Comparison of ENCODE assay signal across 8 mouse cellular contexts in the genomic region with DNA sequence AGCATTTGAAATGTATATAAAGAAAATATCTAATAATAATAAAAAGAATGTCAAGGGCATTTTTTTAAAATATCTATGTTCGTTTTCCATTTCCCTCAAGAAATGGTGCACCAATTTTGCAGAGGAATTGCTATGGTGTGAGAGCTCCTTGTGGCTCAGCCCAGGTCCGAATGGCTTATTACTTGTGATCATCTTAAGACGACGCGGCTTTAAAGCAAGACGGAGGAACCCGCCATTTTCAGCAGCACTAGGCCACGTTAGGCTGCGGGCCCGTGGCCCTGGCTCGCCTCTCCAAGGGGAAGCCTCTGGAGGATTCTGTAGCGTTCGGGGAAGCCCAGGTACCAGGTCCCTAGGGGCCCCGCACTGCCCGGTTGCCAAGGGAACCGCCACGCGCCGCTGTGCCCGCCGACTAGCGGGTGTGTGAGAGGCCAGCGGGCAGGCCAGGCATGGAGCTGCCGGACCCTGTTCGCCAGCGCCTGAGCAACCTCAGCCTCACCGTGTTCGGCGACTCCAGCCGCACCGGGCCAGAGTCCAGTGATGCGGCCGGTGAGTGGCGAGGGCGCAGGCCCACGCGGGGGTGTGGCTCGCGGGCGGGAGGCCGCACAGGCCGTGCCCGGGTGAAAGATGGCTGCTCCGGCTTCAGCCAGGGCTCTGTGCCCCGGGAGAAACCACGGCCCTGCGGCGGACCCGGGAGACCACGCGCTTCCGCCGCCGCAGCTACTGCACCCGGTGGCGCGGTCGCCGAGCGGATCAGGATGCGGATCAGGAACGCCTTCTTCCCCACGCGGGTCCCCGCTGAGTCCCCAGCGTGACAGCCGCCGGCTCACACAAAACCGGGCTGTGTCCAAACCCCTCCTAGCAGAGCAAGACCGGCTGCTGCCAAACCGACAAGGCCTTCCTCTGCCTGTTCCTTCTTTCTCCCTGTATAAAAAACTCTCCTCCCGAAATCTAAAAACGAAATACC. TPM values are rescaled to one million over a fixed set of nuclear protein-coding genes. Genes with fewer than 3 reads are reported as not detected.
A peak's percentile ranks its signal among the peaks of the same experiment; 100 is the strongest.
DNase-seq lines count a peak whose midpoint lies in the region; ATAC-seq and TF ChIP-seq lines count a peak whose summit lies in the region.

TSS of gene Tmem17 (plus strand) at position 51 of the 964 bp plus-strand sequence.

- H3K9me3 ChIP-seq in lung, embryonic 15.5 days, result no peaks in the 10 kb centered on the region

- H3K9ac ChIP-seq in lung, embryonic 15.5 days, result peak within 1 kb of the TSS; percentile 74

- H3K4me2 ChIP-seq in lung, embryonic 15.5 days, result peak within 1 kb of the TSS; percentile 67

- H3K27ac ChIP-seq in cerebellum, adult 2 months (ENCODE audit: insufficient read depth, low read length), result peak within 1 kb of the TSS; percentile 92
- H3K27ac ChIP-seq in lung, embryonic 15.5 days, result peak within 1 kb of the TSS; percentile 93
- H3K27ac ChIP-seq in olfactory bulb, adult 2 months (ENCODE audit: insufficient read depth, low read depth, low read length), result peak within 1 kb of the TSS; percentile 97

- H3K27me3 ChIP-seq in cerebellum, adult 2 months (ENCODE audit: control insufficient read depth, insufficient read depth, low read length), result no peaks in the 10 kb centered on the region
- H3K27me3 ChIP-seq in lung, embryonic 15.5 days, result no peaks in the 10 kb centered on the region

- peak; percentile 53 for TF ChIP-seq POLR2A in cerebellum, adult 2 months (IDR thresholded peaks at IDR 0.05; ENCODE audit: borderline replicate concordance, insufficient read depth, low read length)
- peak; percentile 30; the same call in 1 of the 2 replicates for TF ChIP-seq POLR2A in olfactory bulb, adult 2 months (IDR thresholded peaks at IDR 0.05; ENCODE audit: insufficient read depth, low read depth, low read length)

- no peaks in the 10 kb centered on the region for H3K4me1 ChIP-seq in cerebellum, adult 2 months (ENCODE audit: control insufficient read depth, insufficient read depth, low read length)
- 0 out of 2 replicates have a peak, but pooled peaks cover 2% of the 10 kb centered on the region for H3K4me1 ChIP-seq in lung, embryonic 15.5 days
- H3K4me1 ChIP-seq in olfactory bulb, adult 2 months (ENCODE audit: control insufficient read depth, insufficient read depth, low read length), result no peaks in the 10 kb centered on the region

- H3K4me3 ChIP-seq in cerebellum, adult 2 months (replicated peaks; ENCODE audit: insufficient read depth, low read depth, low read length), result peak within 1 kb of the TSS; percentile 70
- peak within 1 kb of the TSS; percentile 64 for H3K4me3 ChIP-seq in lung, embryonic 15.5 days
- peak within 1 kb of the TSS; percentile 74 for H3K4me3 ChIP-seq in olfactory bulb, adult 2 months (ENCODE audit: insufficient read depth, low read depth, low read length)

- no peak for TF ChIP-seq CTCF in cerebellum, adult 2 months (IDR thresholded peaks at IDR 0.05; ENCODE audit: borderline replicate concordance, insufficient read depth, low read depth, low read length)
- TF ChIP-seq CTCF in olfactory bulb, adult 2 months (IDR thresholded peaks at IDR 0.05; ENCODE audit: insufficient read depth, low read depth, low read length), result no peak

- peak; percentile 94 for DNase-seq in MN1 (ENCODE audit: low spot score)
- DNase-seq in cerebellum, adult 2 months, result peak; percentile 92 to 96
- peak; percentile 67 for DNase-seq in layer of hippocampus, adult 9-10 months (ENCODE audit: low spot score)
- DNase-seq in thymus, adult 18-20 months, result peak; percentile 39 to 49

- 1% methylated on average over 63 of the region's 73 CpGs for WGBS in cerebellum, adult 2 months
- WGBS in lung, embryonic 15.5 days, result under 1% methylated on average over 68 of the region's 73 CpGs
- under 1% methylated on average over 73 of the region's 73 CpGs for WGBS in olfactory bulb, adult 2 months

- H3K36me3 ChIP-seq in lung, embryonic 15.5 days, result 0 out of 2 replicates have a peak, but pooled peaks cover 1% of the 10 kb centered on the region

- ATAC-seq in frontal cortex, adult (ENCODE audit: low TSS enrichment), result peak; percentile 94
- peak; percentile 83 to 91 for ATAC-seq in hematopoietic stem cell, adult 5-6 weeks (replicated peaks in 1 of 2; ENCODE audit: insufficient read depth in 1 of 2, low FRiP score in 2 of 2, low TSS enrichment in 1 of 2, low read depth in 1 of 2, poor library complexity in 2 of 2, severe bottlenecking in 2 of 2)
- peak; percentile 94 for ATAC-seq in lung, embryonic 15.5 days (ENCODE audit: borderline replicate concordance, extremely low read depth, low FRiP score, low TSS enrichment)

RNA-seq across cellular contexts. Expression of gene Tmem17, which starts in this region (rescaled TPM):
- polyA plus RNA-seq in cerebellum, adult 2 months (2012; rRNA removed), result 6.1 and 6.6 TPM in 2 replicates
- total RNA-seq in hematopoietic stem cell, adult 5-6 weeks (2017), result 5.4 and 8.1 TPM in 2 replicates
- polyA plus RNA-seq in lung, embryonic 15.5 days (2015; fragmentation: Nextera tagmentation; extraction: Ambion mirVana), result 18.3 and 19.7 TPM in 2 replicates
- not detected in 2 replicates for polyA plus RNA-seq in olfactory bulb, adult 2 months (2012; ENCODE audit: insufficient read depth, insufficient read length, low replicate concordance, missing spikeins)

Comparison
In these comparisons a context has a peak if more than half of its experiments do, and no peak if none do; other contexts are left out.
1. Peak in every context shown above with its lines: DNase-seq, ATAC-seq, H3K4me3 ChIP-seq and H3K27ac ChIP-seq.
2. DNase-seq: peak in every context shown above with its lines; median percentile 94 in MN1; 94 in cerebellum, adult 2 months; 67 in layer of hippocampus, adult 9-10 months; 44 in thymus, adult 18-20 months.